Mouse (Mus musculus) c-Kit-positive CD71-positive TER-119-negative erythroid progenitor cells, embryonic 14.5 days (primary cell): ENCODE measurements around the gene C1ql3.

Source experiments
- DNase-seq: peaks from one replicate; pipeline ENCODE4 v3.0.0-alpha.2; 2013; ENCODE audit warnings: low read depth

The C1ql3 gene

GRCm38 (mm10) chr2:13011472-13011871 is at the start of gene C1ql3:
TSS of gene C1ql3 (minus strand) at chr2:13011806.
- DNase-seq, result no peak

- DNase-seq, result no peak
Observed at GRCm38 (mm10) chr2:13060426-13061170, 49.0 kb upstream of the C1ql3 start.

GRCm38 (mm10) chr2:13048649-13049048 is 37.0 kb upstream of the C1ql3 start:
- no peak for DNase-seq

GRCm38 (mm10) chr2:13044555-13044954 is 32.9 kb upstream of the C1ql3 start:
- no peak for DNase-seq

- no peak for DNase-seq
Observed at GRCm38 (mm10) chr2:13039785-13040184, 28.2 kb upstream of the C1ql3 start.

GRCm38 (mm10) chr2:13038772-13039171 is 27.2 kb upstream of the C1ql3 start:
- DNase-seq, result no peak

GRCm38 (mm10) chr2:13018861-13019260 is 7.3 kb upstream of the C1ql3 start:
- no peak for DNase-seq

GRCm38 (mm10) chr2:13018382-13018781 is 6.8 kb upstream of the C1ql3 start:
- DNase-seq, result no peak

- DNase-seq, result no peak
Observed at GRCm38 (mm10) chr2:13011973-13012372, 367 bp upstream of the C1ql3 start.

- DNase-seq, result no peak
Observed at GRCm38 (mm10) chr2:13010460-13011341, 905 bp downstream of the C1ql3 start.

GRCm38 (mm10) chr2:13010030-13010459 is 1.6 kb downstream of the C1ql3 start:
- no peak for DNase-seq

- no peak for DNase-seq
Observed at GRCm38 (mm10) chr2:13009261-13009972, 2.2 kb downstream of the C1ql3 start.

GRCm38 (mm10) chr2:13008433-13008832 is 3.2 kb downstream of the C1ql3 start:
- DNase-seq, result no peak

GRCm38 (mm10) chr2:13000026-13000425 is 11.6 kb downstream of the C1ql3 start:
- no peak for DNase-seq

- DNase-seq, result no peak
Observed at GRCm38 (mm10) chr2:12984901-12985732, 26.5 kb downstream of the C1ql3 start.

- no peak for DNase-seq
Observed at GRCm38 (mm10) chr2:12978771-12979170, 32.8 kb downstream of the C1ql3 start.

- no peak for DNase-seq
Observed at GRCm38 (mm10) chr2:12977367-12977766, 34.2 kb downstream of the C1ql3 start.

GRCm38 (mm10) chr2:12973752-12974151 is 37.9 kb downstream of the C1ql3 start:
- DNase-seq, result no peak

- no peak for DNase-seq
Observed at GRCm38 (mm10) chr2:12970049-12970724, 41.4 kb downstream of the C1ql3 start.

GRCm38 (mm10) chr2:12956703-12957424 is 54.7 kb downstream of the C1ql3 start:
- DNase-seq, result no peak
